Mouse (Mus musculus): ENCODE results near the gene Kif23. TPM values are rescaled to one million over a fixed set of nuclear protein-coding genes. Genes with fewer than 3 reads are reported as not detected.

Kif23 gene
- polyA plus RNA-seq, 1 experiment from 2014 or later: 82.9 TPM

DNA sequence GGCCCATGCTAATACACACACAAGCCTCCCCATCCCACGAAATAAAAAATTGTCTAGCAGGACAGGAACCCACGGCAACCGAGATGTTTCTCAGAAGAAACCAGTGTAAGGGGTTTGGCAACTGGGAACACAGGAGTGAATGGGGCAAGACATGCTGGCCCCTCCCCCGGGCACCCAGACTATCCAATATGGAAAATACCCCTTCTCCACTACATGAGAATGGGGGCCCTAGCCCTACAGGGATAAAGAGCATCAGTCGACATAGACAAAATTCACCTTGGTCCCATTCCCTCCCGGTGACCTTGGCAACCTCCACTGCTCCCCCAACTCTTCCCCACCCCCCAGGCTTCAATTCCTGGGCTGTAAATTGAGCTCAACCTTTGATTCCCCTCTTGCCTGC, 74.7 kb downstream of the Kif23 start:
- H3K27ac ChIP-seq (replicated peaks in 1 of 2; ENCODE audit: control insufficient read depth in 1 of 2, insufficient read depth in 1 of 2, low read depth in 2 of 2, low read length in 2 of 2): no peak overlapping the region
- ATAC-seq (ENCODE audit: insufficient number of reproducible peaks, insufficient read depth, low FRiP score, low read depth): no peak; the same call in 1 of the 2 replicates
- H3K36me3 ChIP-seq (ENCODE audit: control insufficient read depth, insufficient read depth, low read length): no peaks in the 10 kb centered on the region
- no peak overlapping the region for H3K4me2 ChIP-seq (ENCODE audit: low read length)
- no peak overlapping the region for H3K4me3 ChIP-seq (ENCODE audit: control insufficient read depth in 1 of 2, insufficient read depth in 1 of 2, low read depth in 1 of 2, low read length in 2 of 2)
- H3K9me3 ChIP-seq (ENCODE audit: control insufficient read depth, low read length): no peaks in the 10 kb centered on the region
- peaks cover 0 to 3% of the 10 kb centered on the region in 2 experiments; a peak in 1 of 4 replicates for H3K4me1 ChIP-seq (ENCODE audit: control insufficient read depth in 2 of 2, insufficient read depth in 2 of 2, low read length in 2 of 2)
- WGBS: 81% methylated on average over 6 of the region's 6 CpGs
- no peak overlapping the region for H3K9ac ChIP-seq (ENCODE audit: low read length)
- peaks cover 17% of the 10 kb centered on the region for H3K27me3 ChIP-seq (ENCODE audit: control insufficient read depth, insufficient read depth, low read length)

DNA sequence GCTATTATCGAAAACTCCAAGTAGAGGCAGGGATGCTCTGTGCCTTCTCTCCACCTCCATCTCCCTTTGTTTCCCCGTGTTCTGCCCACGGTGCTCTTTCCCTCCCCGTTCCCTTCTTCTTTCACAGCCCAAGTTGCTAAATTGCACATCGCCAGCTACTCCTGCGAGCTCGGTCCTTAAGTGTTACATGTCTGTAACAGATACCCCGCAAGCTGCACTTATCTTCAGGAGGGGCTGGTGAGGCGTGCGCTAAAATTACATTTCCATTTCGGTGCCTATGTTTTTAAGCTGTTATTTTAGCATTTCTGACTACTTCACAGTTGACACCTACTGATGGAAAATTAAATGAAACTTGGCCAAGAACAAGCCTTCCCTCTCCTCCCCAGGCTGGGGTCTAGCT, 78.9 kb downstream of the Kif23 start:
- H3K9ac ChIP-seq (ENCODE audit: low read length): no peak overlapping the region
- H3K4me1 ChIP-seq (ENCODE audit: control insufficient read depth in 2 of 2, insufficient read depth in 2 of 2, low read length in 2 of 2): peaks cover 0 to 3% of the 10 kb centered on the region in 2 experiments; a peak in 1 of 4 replicates
- H3K36me3 ChIP-seq (ENCODE audit: control insufficient read depth, insufficient read depth, low read length): no peaks in the 10 kb centered on the region
- H3K4me2 ChIP-seq (ENCODE audit: low read length): no peak overlapping the region
- WGBS: 38% methylated on average over 11 of the region's 11 CpGs
- ATAC-seq (ENCODE audit: insufficient number of reproducible peaks, insufficient read depth, low FRiP score, low read depth): no peak
- no peaks in the 10 kb centered on the region for H3K9me3 ChIP-seq (ENCODE audit: control insufficient read depth, low read length)
- no peak overlapping the region for H3K27ac ChIP-seq (replicated peaks in 1 of 2; ENCODE audit: control insufficient read depth in 1 of 2, insufficient read depth in 1 of 2, low read depth in 2 of 2, low read length in 2 of 2)
- peaks cover 16% of the 10 kb centered on the region for H3K27me3 ChIP-seq (ENCODE audit: control insufficient read depth, insufficient read depth, low read length)
- H3K4me3 ChIP-seq (ENCODE audit: control insufficient read depth in 1 of 2, insufficient read depth in 1 of 2, low read depth in 1 of 2, low read length in 2 of 2): no peak overlapping the region

Other genes with a start within 250 kb of the Kif23 start
- 1,046 and 1,160 TPM in 2 replicates for gene Rplp1, start 32.2 kb downstream of the Kif23 start, polyA plus RNA-seq (2014; fragmentation: Nextera tagmentation; extraction: Ambion mirVana)
- 0.38 and 0.44 TPM in 2 replicates for gene Paqr5, start 80.1 kb upstream of the Kif23 start, polyA plus RNA-seq (2014; fragmentation: Nextera tagmentation; extraction: Ambion mirVana)
- 9.6 and 10.7 TPM in 2 replicates for gene Glce, start 175.9 kb upstream of the Kif23 start, polyA plus RNA-seq (2014; fragmentation: Nextera tagmentation; extraction: Ambion mirVana)

Measured in heart, embryonic 14.5 days (tissue).